Mouse (Mus musculus): ENCODE measurements around the gene Dnaja2. TPM values are rescaled to one million over a fixed set of nuclear protein-coding genes. Genes with fewer than 3 reads are reported as not detected.

The Dnaja2 gene
- polyA plus RNA-seq, 1 experiment from 2014 or later: 130 TPM

DNA sequence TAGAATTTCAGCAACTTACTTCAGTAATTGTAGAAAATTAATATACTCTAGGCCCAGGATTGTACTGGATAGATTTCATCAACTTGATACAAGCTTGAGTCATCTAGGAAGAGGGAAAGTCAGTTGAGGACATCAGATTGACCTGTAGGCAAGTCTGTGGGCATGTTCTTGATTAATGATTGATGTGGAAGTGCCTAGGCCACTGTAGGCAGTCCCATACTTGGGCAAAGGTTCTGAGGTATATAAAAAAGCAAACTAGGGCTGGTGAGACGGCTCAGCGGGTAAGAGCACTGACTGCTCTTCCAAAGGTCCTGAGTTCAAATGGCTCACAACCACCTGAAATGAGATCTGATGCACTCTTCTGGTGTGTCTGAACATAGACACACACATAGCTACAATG, 12.7 kb upstream of the Dnaja2 start:
- H3K9me3 ChIP-seq (ENCODE audit: control insufficient read depth, low read length): no peaks in the 10 kb centered on the region
- no peak for ATAC-seq (ENCODE audit: insufficient number of reproducible peaks, insufficient read depth, low FRiP score, low read depth)
- no peak overlapping the region for H3K4me2 ChIP-seq (ENCODE audit: low read length)
- no peak overlapping the region for H3K27ac ChIP-seq (replicated peaks in 1 of 2; ENCODE audit: control insufficient read depth in 1 of 2, insufficient read depth in 1 of 2, low read depth in 2 of 2, low read length in 2 of 2)
- H3K27me3 ChIP-seq (ENCODE audit: control insufficient read depth, insufficient read depth, low read length): no peaks in the 10 kb centered on the region
- no peak overlapping the region for H3K4me3 ChIP-seq (ENCODE audit: control insufficient read depth in 1 of 2, insufficient read depth in 1 of 2, low read depth in 1 of 2, low read length in 2 of 2)
- H3K36me3 ChIP-seq (ENCODE audit: control insufficient read depth, insufficient read depth, low read length): no peaks in the 10 kb centered on the region
- 100% methylated on average over 2 of the region's 2 CpGs for WGBS
- no peak overlapping the region for H3K9ac ChIP-seq (ENCODE audit: low read length)
- no peaks in the 10 kb centered on the region for H3K4me1 ChIP-seq (ENCODE audit: control insufficient read depth in 2 of 2, insufficient read depth in 2 of 2, low read length in 2 of 2)

DNA sequence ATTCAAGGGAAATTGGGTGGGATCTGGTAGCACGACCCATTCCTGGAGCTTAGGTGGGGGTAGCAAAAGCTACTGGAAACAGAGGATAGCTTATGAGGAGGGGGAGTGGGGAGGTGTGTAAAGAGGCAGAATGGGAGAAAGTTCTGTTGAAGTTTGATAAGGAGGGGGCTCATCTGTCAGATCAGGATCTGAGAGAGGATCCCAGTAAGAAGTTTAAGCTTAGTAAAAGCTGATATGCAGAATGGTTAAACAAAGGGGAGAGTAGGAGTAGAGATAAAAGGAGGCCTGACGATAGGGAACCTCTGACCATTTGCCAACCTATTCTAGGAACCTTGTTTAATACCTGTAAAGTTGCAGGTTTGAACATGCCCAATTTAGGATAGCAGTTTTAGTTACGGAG, 10.0 kb upstream of the Dnaja2 start:
- no peak for ATAC-seq (ENCODE audit: insufficient number of reproducible peaks, insufficient read depth, low FRiP score, low read depth)
- 53% methylated on average over 3 of the region's 3 CpGs for WGBS

DNA sequence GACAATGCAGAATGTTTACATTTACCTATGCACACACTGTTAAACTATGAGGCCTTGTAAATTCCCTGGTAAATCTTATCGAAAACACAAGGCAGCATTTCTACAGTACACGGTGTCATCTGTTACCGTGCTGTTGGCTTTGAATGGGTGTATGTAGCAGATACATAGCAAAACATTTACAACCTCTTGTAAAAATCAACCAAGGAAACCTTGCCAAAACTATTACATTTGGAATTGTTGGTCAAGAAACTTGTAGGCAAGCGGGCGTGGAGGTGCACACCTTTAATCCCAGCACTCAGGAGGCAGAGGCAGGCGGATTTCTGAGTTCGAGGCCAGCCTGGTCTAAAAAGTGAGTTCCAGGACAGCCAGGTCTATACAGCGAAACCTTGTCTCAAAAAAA, 8.2 kb upstream of the Dnaja2 start:
- H3K27me3 ChIP-seq (ENCODE audit: control insufficient read depth, insufficient read depth, low read length): no peaks in the 10 kb centered on the region
- H3K9ac ChIP-seq (ENCODE audit: low read length): no peak overlapping the region
- H3K27ac ChIP-seq (replicated peaks in 1 of 2; ENCODE audit: control insufficient read depth in 1 of 2, insufficient read depth in 1 of 2, low read depth in 2 of 2, low read length in 2 of 2): no peak overlapping the region
- 93% methylated on average over 8 of the region's 8 CpGs for WGBS
- ATAC-seq (ENCODE audit: insufficient number of reproducible peaks, insufficient read depth, low FRiP score, low read depth): no peak
- H3K4me2 ChIP-seq (ENCODE audit: low read length): no peak overlapping the region
- no peaks in the 10 kb centered on the region for H3K36me3 ChIP-seq (ENCODE audit: control insufficient read depth, insufficient read depth, low read length)
- no peaks in the 10 kb centered on the region for H3K4me1 ChIP-seq (ENCODE audit: control insufficient read depth in 2 of 2, insufficient read depth in 2 of 2, low read length in 2 of 2)
- H3K9me3 ChIP-seq (ENCODE audit: control insufficient read depth, low read length): no peaks in the 10 kb centered on the region
- no peak overlapping the region for H3K4me3 ChIP-seq (ENCODE audit: control insufficient read depth in 1 of 2, insufficient read depth in 1 of 2, low read depth in 1 of 2, low read length in 2 of 2)

More for the DNA sequence above, 10.0 kb upstream of the Dnaja2 start:
- Histone ChIP-seq H3K27me3 (ENCODE audit: control insufficient read depth, insufficient read depth, low read length) (no peaks in the 10 kb centered on the region), H3K4me1 (ENCODE audit: control insufficient read depth in 2 of 2, insufficient read depth in 2 of 2, low read length in 2 of 2) (no peaks in the 10 kb centered on the region), H3K27ac (replicated peaks in 1 of 2; ENCODE audit: control insufficient read depth in 1 of 2, insufficient read depth in 1 of 2, low read depth in 2 of 2, low read length in 2 of 2) (no peak overlapping the region), H3K36me3 (ENCODE audit: control insufficient read depth, insufficient read depth, low read length) (no peaks in the 10 kb centered on the region), H3K4me2 (ENCODE audit: low read length) (no peak overlapping the region), H3K9ac (ENCODE audit: low read length) (no peak overlapping the region), H3K9me3 (ENCODE audit: control insufficient read depth, low read length) (no peaks in the 10 kb centered on the region), H3K4me3 (ENCODE audit: control insufficient read depth in 1 of 2, insufficient read depth in 1 of 2, low read depth in 1 of 2, low read length in 2 of 2) (no peak overlapping the region)

DNA sequence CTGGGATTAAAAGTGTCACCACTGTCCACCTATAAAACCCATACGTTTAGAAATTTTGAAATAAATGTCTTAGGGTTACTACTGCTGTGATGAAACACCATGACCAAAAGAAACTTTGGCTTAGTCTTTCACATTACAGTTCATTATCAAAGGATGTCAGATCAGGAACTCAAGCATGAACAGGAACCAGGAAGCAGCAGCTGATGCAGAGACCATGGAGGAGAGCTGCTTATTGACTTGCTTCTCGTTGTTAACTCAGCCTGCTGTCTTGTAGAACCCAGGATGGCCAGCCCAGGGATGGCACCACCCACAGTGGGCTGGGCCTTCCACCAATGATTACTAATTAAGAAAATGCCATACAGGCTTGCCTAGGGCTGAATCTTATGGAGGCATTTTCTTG, 4.8 kb upstream of the Dnaja2 start:
- Histone ChIP-seq H3K9me3 (ENCODE audit: control insufficient read depth, low read length) (no peaks in the 10 kb centered on the region), H3K4me3 (ENCODE audit: control insufficient read depth in 1 of 2, insufficient read depth in 1 of 2, low read depth in 1 of 2, low read length in 2 of 2) (no peak overlapping the region), H3K27me3 (ENCODE audit: control insufficient read depth, insufficient read depth, low read length) (no peaks in the 10 kb centered on the region), H3K9ac (ENCODE audit: low read length) (no peak overlapping the region), H3K36me3 (ENCODE audit: control insufficient read depth, insufficient read depth, low read length) (no peaks in the 10 kb centered on the region), H3K4me1 (ENCODE audit: control insufficient read depth in 2 of 2, insufficient read depth in 2 of 2, low read length in 2 of 2) (no peaks in the 10 kb centered on the region), H3K27ac (replicated peaks in 1 of 2; ENCODE audit: control insufficient read depth in 1 of 2, insufficient read depth in 1 of 2, low read depth in 2 of 2, low read length in 2 of 2) (no peak overlapping the region), H3K4me2 (ENCODE audit: low read length) (no peak overlapping the region)
- ATAC-seq (ENCODE audit: insufficient number of reproducible peaks, insufficient read depth, low FRiP score, low read depth): no peak
- WGBS: 61% methylated on average over 2 of the region's 2 CpGs

DNA sequence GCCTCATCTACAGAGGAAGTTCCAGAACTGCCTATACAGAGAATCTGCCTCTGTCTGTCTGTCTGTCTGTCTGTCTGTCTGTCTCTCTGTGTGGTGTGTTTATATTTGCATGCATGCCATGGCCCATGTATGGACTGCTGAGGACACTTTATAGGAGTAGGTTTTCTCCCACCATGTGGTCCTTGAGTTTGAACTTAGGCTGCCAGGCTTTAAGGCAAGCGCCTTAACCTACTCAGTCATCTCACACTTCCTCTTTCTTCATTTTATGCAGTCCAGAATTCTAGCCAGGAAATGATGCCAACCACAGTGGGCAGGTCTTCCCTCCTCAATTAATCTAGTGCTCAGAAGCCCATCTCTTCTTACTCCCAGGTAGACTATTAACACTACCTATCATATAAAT, 4.1 kb upstream of the Dnaja2 start:
- no peak overlapping the region for H3K27ac ChIP-seq (replicated peaks in 1 of 2; ENCODE audit: control insufficient read depth in 1 of 2, insufficient read depth in 1 of 2, low read depth in 2 of 2, low read length in 2 of 2)
- no peak overlapping the region for H3K4me2 ChIP-seq (ENCODE audit: low read length)
- ATAC-seq (ENCODE audit: insufficient number of reproducible peaks, insufficient read depth, low FRiP score, low read depth): no peak
- WGBS: 85% methylated on average over 1 of the region's 1 CpGs
- H3K9ac ChIP-seq (ENCODE audit: low read length): no peak overlapping the region
- no peak overlapping the region for H3K4me3 ChIP-seq (ENCODE audit: control insufficient read depth in 1 of 2, insufficient read depth in 1 of 2, low read depth in 1 of 2, low read length in 2 of 2)
- no peaks in the 10 kb centered on the region for H3K4me1 ChIP-seq (ENCODE audit: control insufficient read depth in 2 of 2, insufficient read depth in 2 of 2, low read length in 2 of 2)
- no peaks in the 10 kb centered on the region for H3K36me3 ChIP-seq (ENCODE audit: control insufficient read depth, insufficient read depth, low read length)
- H3K9me3 ChIP-seq (ENCODE audit: control insufficient read depth, low read length): no peaks in the 10 kb centered on the region
- H3K27me3 ChIP-seq (ENCODE audit: control insufficient read depth, insufficient read depth, low read length): no peaks in the 10 kb centered on the region

DNA sequence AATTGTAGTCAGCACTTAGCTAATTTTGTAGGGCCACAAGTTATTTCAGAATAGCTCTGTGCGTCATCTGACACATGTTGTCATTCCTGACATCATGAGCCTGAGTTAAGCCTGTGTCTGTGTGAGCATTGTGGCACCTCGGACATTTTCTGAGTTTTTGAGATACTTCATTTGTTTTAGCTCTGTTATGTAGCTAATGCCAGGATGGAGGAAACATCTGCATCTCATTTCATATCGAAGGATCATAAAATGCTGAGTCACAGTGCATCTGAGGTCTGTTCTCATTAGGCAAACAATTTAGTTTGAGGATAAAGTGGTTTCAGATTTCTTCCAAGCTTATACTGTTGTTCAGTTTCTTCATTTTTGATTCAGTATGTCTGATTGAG, 2.5 kb upstream of the Dnaja2 start:
- Histone ChIP-seq H3K9ac (ENCODE audit: low read length) (no peak overlapping the region), H3K4me3 (ENCODE audit: control insufficient read depth in 1 of 2, insufficient read depth in 1 of 2, low read depth in 1 of 2, low read length in 2 of 2) (no peak overlapping the region), H3K36me3 (ENCODE audit: control insufficient read depth, insufficient read depth, low read length) (peaks cover 9% of the 10 kb centered on the region), H3K27me3 (ENCODE audit: control insufficient read depth, insufficient read depth, low read length) (no peaks in the 10 kb centered on the region), H3K4me1 (ENCODE audit: control insufficient read depth in 2 of 2, insufficient read depth in 2 of 2, low read length in 2 of 2) (peaks cover 0 to 13% of the 10 kb centered on the region in 2 experiments; a peak in 2 of 4 replicates), H3K27ac (replicated peaks in 1 of 2; ENCODE audit: control insufficient read depth in 1 of 2, insufficient read depth in 1 of 2, low read depth in 2 of 2, low read length in 2 of 2) (no peak overlapping the region), H3K4me2 (ENCODE audit: low read length) (no peak overlapping the region), H3K9me3 (ENCODE audit: control insufficient read depth, low read length) (no peaks in the 10 kb centered on the region)
- ATAC-seq (ENCODE audit: insufficient number of reproducible peaks, insufficient read depth, low FRiP score, low read depth): no peak
- 63% methylated on average over 3 of the region's 3 CpGs for WGBS

DNA sequence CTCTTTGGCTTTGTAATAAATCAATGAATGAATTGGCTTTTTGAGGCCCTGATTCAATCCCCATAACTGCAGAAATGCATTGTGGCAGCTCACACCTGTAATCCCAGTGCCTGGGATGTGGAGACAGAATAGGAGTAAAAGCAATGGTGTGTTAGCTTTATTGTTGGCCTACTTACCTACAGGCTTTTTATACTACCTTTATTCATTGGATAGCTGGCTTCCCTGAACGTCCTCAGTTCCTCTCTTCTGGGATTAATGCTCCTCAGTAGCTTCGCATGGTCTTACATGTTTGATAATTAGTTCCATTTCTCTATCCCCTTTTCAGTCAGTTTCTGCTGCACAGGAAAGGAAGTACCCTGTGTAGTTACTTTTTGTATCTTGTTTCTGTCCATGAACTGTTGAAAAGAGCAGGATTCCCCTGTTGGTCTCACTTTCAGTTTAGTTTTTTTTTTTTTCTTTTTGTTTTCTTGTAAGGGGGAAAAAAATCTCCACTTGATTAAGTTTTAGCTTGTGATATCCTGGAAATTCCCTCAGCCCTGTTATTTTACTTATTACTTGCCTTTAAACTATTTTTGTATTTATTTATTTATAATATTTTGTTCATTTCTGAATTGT, 1.9 kb upstream of the Dnaja2 start:
- Histone ChIP-seq H3K36me3 (ENCODE audit: control insufficient read depth, insufficient read depth, low read length) (peaks cover 14% of the 10 kb centered on the region), H3K4me3 (ENCODE audit: control insufficient read depth in 1 of 2, insufficient read depth in 1 of 2, low read depth in 1 of 2, low read length in 2 of 2) (no peak overlapping the region), H3K27me3 (ENCODE audit: control insufficient read depth, insufficient read depth, low read length) (no peaks in the 10 kb centered on the region), H3K9ac (ENCODE audit: low read length) (no peak overlapping the region), H3K9me3 (ENCODE audit: control insufficient read depth, low read length) (no peaks in the 10 kb centered on the region), H3K4me2 (ENCODE audit: low read length) (no peak overlapping the region), H3K27ac (replicated peaks in 1 of 2; ENCODE audit: control insufficient read depth in 1 of 2, insufficient read depth in 1 of 2, low read depth in 2 of 2, low read length in 2 of 2) (no peak overlapping the region), H3K4me1 (ENCODE audit: control insufficient read depth in 2 of 2, insufficient read depth in 2 of 2, low read length in 2 of 2) (peaks cover 0 to 13% of the 10 kb centered on the region in 2 experiments; a peak in 2 of 4 replicates)
- WGBS: 76% methylated on average over 2 of the region's 2 CpGs
- no peak for ATAC-seq (ENCODE audit: insufficient number of reproducible peaks, insufficient read depth, low FRiP score, low read depth)
